Mouse (Mus musculus): ENCODE data around the gene Entpd1. TPM values are rescaled to one million over a fixed set of nuclear protein-coding genes. Genes with fewer than 3 reads are reported as not detected.

Gene Entpd1
- polyA plus RNA-seq, 1 experiment from 2014 or later: 9.1 TPM

DNA sequence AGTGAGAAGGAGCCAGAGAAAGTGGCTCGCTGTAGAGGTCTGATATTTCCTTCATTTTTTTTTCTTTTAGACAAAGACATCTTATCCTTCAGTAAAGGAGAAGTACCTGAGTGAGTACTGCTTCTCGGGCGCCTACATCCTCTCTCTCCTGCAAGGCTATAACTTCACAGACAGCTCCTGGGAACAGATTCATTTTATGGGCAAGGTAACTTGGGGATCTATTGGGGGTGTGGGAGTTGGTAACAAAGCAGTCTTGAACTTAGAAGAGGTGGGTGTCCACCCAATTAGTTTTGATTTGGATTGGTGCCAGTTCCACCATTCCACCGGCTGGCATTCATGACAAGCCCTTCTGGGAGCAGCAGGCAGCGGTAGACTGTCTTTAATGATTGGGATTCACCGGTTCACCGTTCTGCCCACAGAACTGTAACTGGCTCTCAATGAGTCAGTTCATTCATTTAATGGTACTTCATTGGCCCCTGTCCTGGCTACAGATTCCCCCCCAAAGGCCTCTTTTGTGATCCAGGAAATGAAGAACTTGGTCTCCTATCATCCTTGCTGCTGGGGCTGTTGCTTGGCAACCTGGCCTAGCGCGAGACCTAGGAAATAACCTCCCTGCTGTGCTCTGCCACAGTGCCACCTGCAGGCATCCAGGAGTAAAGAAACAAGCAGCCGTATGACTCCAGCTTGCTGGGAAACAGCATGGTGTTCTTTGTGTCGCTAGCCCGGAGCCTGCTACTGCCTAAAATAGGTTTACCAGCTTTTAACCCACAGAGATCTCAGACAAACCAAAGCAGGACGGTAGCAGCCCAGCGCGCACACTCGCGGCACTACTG is 124.7 kb downstream of the Entpd1 start:
- peak overlapping the region; percentile 10; the same call in 1 of the 2 replicates for H3K4me3 ChIP-seq
- peak; percentile 91 for ATAC-seq (ENCODE audit: low FRiP score)
- WGBS: 15% methylated on average over 17 of the region's 17 CpGs
- H3K9ac ChIP-seq: peak overlapping the region; percentile 55
- H3K4me1 ChIP-seq (replicated peaks): peaks cover 11% of the 10 kb centered on the region
- no peaks in the 10 kb centered on the region for H3K27me3 ChIP-seq
- peak overlapping the region; percentile 92 for H3K27ac ChIP-seq
- no peaks in the 10 kb centered on the region for H3K9me3 ChIP-seq
- peaks cover 5% of the 10 kb centered on the region; the same call in 1 of the 2 replicates for H3K36me3 ChIP-seq
- H3K4me2 ChIP-seq: peak overlapping the region; percentile 46

DNA sequence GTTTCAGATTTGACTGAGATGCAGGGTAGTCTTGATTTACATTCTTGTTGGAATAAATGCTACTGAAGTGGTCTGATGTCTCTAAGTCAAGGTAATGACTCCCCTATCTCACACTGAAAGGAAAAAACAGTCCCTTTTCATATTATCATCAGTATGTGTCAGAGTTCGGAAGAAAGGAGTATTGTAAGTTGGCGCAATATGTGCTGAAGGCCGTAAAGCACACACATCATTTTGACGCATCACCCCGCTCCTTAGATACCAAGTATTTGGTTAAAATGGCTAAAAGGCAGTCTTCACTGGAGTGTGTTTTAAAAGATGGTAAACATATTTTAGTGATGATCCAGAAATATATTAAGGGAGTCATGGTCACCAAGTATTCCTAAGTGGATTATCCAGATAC is 125.4 kb downstream of the Entpd1 start:
- ATAC-seq (ENCODE audit: low FRiP score): peak; percentile 37
- H3K4me2 ChIP-seq: peak overlapping the region; percentile 46
- H3K27ac ChIP-seq: peak overlapping the region; percentile 92
- H3K9me3 ChIP-seq: no peaks in the 10 kb centered on the region
- WGBS: 60% methylated on average over 5 of the region's 5 CpGs
- peak overlapping the region; percentile 10; the same call in 1 of the 2 replicates for H3K4me3 ChIP-seq
- H3K4me1 ChIP-seq (replicated peaks): peaks cover 11% of the 10 kb centered on the region
- peaks cover 5% of the 10 kb centered on the region; the same call in 1 of the 2 replicates for H3K36me3 ChIP-seq
- H3K9ac ChIP-seq: peak overlapping the region; percentile 55; the same call in 1 of the 2 replicates
- H3K27me3 ChIP-seq: no peaks in the 10 kb centered on the region

DNA sequence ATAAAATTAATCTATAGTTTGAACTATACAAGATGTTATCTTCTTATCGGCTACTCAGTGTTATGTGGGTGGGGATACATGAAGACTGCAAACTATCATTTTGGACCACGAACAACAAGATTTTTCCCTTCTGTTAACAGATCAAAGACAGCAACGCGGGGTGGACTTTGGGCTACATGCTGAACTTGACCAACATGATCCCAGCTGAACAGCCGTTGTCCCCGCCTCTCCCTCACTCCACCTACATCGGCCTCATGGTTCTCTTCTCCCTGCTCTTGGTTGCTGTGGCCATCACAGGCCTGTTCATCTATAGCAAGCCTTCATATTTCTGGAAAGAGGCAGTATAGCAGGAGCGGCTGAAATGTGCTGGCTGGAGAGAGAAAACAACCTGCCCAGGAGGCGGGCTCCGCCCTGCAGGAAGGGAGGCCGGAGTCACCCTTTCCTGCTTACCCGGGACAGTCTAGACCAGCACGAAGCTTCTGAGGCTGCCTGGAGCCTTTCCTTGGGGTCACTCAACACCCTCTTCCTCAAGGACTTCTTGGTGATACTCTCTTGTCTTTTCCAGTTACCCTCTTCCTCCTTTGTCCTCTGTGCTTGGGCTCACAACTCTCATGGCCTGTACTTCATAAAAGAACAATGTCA is 126.6 kb downstream of the Entpd1 start:
- 92% methylated on average over 13 of the region's 13 CpGs for WGBS
- no peak for ATAC-seq (ENCODE audit: low FRiP score)
- Histone ChIP-seq H3K9me3 (no peaks in the 10 kb centered on the region), H3K27me3 (no peaks in the 10 kb centered on the region), H3K4me2 (no peak overlapping the region), H3K9ac (no peak overlapping the region), H3K27ac (no peak overlapping the region), H3K4me1 (replicated peaks) (peaks cover 11% of the 10 kb centered on the region), H3K36me3 (peaks cover 5% of the 10 kb centered on the region; the same call in 1 of the 2 replicates), H3K4me3 (no peak overlapping the region)

DNA sequence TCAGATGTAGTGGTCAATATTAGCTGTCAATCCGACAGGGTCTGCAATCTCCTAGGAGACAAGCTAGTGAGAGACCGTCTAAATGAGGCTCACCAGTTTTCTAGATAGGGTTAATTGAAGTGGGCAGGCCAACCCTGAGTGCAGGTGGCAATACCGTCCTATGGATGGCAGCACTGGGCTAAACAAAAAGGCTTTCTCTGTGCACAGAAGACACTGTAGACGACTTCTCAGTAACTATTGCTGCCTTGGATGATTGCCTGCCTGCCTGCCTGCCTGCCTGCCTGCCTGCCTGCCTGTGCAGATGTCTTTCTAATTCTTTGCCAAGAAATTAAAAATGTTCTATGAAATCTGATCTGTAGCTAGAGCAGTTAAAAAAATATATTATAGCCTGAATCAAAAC is 134.4 kb downstream of the Entpd1 start:
- Histone ChIP-seq H3K4me3 (no peak overlapping the region), H3K36me3 (no peaks in the 10 kb centered on the region), H3K27me3 (no peaks in the 10 kb centered on the region), H3K9ac (no peak overlapping the region), H3K27ac (no peak overlapping the region), H3K4me2 (no peak overlapping the region), H3K9me3 (no peaks in the 10 kb centered on the region), H3K4me1 (replicated peaks) (no peaks in the 10 kb centered on the region)
- ATAC-seq (ENCODE audit: low FRiP score): no peak
- WGBS: 45% methylated on average over 4 of the region's 4 CpGs

DNA sequence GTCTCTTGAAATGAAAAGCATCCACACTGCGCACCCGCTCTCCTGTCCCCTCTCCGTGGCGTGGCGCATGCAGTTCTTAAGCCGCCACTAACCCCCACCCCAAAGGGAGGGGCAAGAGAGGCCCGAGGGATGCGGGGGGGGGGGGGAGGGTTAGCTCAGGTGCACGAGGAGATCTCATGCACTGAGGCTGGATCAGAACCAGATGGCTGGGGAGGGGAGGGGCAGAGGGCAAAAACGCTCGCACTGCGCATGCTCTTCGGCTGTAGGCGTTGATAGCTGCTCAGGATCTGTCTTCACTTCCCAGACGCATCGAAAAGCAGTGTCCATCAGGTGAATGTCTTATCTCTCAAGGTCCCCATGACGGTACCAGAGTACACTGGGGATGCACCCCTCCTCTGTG is 136.4 kb downstream of the Entpd1 start, which contains the start of gene Cc2d2b:
TSS of gene Cc2d2b (plus strand) at position 195 of the 400 bp plus-strand sequence.
- no peaks in the 10 kb centered on the region for H3K9me3 ChIP-seq
- no peak for ATAC-seq (ENCODE audit: low FRiP score)
- 69% methylated on average over 17 of the region's 17 CpGs for WGBS
- no peak within 1 kb of the TSS for H3K4me2 ChIP-seq
- H3K27me3 ChIP-seq: no peaks in the 10 kb centered on the region
- H3K27ac ChIP-seq: no peak within 1 kb of the TSS
- no peak within 1 kb of the TSS for H3K9ac ChIP-seq
- no peaks in the 10 kb centered on the region for H3K36me3 ChIP-seq
- H3K4me3 ChIP-seq: no peak within 1 kb of the TSS
- no peaks in the 10 kb centered on the region for H3K4me1 ChIP-seq (replicated peaks)

DNA sequence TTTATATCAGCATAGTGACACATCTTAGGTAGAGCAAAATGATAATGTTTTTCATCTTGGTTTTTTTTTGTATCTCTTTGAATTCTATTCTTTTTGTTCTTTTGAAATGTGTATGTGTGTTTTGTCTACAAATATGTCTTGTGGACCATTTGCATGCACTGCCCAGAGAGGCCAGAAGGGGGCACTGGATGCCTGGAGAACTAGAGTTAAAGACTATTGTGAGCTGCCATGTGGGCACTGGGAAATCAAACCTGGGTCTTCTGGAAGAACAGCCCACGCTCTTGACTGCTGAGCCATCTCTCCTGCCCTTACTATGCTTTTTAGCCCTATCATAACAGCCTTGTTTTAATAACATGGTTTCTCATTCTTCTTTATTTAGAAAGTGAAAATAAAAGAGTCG is 142.1 kb downstream of the Entpd1 start:
- Histone ChIP-seq H3K9ac (no peak overlapping the region), H3K27ac (no peak overlapping the region), H3K36me3 (no peaks in the 10 kb centered on the region), H3K27me3 (no peaks in the 10 kb centered on the region), H3K4me1 (replicated peaks) (no peaks in the 10 kb centered on the region), H3K4me3 (no peak overlapping the region), H3K9me3 (no peaks in the 10 kb centered on the region), H3K4me2 (no peak overlapping the region)
- 77% methylated on average over 2 of the region's 2 CpGs for WGBS
- no peak for ATAC-seq (ENCODE audit: low FRiP score)

DNA sequence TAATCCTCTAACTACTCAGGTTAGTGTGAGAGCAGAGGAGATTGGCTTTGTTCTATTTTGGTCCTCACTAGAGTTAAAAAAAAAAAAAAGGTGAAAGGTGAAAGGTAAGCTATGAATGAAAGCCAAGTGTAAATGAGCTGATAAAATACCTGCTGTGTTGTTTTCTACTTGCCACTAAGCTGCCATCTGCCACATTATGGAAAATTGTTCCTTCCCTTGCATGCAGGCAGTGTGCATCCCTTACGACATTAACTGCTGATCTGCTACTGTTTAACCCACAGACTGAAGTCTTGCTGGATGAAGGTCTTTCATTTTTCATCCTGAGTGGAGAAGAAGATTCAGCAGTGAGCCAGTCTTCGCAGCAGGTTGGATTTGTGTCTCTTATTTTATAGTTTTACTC is 147.9 kb downstream of the Entpd1 start:
- Histone ChIP-seq H3K9ac (no peak overlapping the region), H3K4me3 (no peak overlapping the region), H3K9me3 (no peaks in the 10 kb centered on the region), H3K4me2 (no peak overlapping the region), H3K4me1 (replicated peaks) (peaks cover 8% of the 10 kb centered on the region; the same call in 1 of the 2 replicates), H3K27ac (no peak overlapping the region), H3K36me3 (no peaks in the 10 kb centered on the region), H3K27me3 (0 out of 2 replicates have a peak, but pooled peaks cover 5% of the 10 kb centered on the region)
- ATAC-seq (ENCODE audit: low FRiP score): no peak
- 72% methylated on average over 2 of the region's 2 CpGs for WGBS

DNA sequence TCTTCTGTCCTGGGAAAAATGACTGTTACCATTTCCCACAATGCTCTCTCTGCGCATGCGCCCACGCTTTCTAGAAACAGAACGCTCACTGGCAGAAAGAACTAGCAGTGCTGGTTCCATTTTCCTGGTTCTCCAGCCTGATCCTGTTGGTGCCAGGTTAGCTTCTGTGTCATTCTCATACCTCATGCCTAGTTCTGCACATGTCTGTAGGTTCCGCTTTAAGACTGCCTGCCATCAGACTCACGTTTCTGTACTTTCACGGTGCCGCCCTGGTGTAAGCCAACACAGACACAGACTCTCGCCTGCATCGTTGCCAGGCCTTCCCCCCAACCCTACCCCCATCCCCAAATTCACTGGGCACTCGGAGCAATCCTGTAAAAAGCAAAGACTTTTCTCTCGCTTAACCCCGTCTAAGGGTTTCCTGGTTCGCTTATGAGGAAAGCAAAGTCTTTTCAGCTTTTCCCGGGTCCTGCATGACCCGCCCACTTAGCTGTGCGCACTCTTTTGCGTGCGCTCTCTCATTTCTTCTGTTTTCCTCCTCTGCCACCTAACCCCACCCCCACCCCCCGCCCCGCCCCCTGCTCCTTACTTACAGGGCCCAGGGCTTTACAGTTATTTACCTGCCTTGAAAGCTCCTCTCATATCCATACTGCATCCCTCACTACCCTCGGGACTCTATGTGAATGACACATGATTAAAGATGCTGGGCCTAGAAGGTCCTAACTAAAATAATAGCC is 150.0 kb downstream of the Entpd1 start:
- peak overlapping the region; percentile 21 for H3K4me3 ChIP-seq
- H3K36me3 ChIP-seq: no peaks in the 10 kb centered on the region
- H3K27ac ChIP-seq: no peak overlapping the region
- peaks cover 8% of the 10 kb centered on the region; the same call in 1 of the 2 replicates for H3K4me1 ChIP-seq (replicated peaks)
- 39% methylated on average over 22 of the region's 22 CpGs for WGBS
- H3K27me3 ChIP-seq: 0 out of 2 replicates have a peak, but pooled peaks cover 5% of the 10 kb centered on the region
- ATAC-seq (ENCODE audit: low FRiP score): no peak
- H3K9me3 ChIP-seq: no peaks in the 10 kb centered on the region
- peak overlapping the region; percentile 67; the same call in 1 of the 2 replicates for H3K9ac ChIP-seq
- H3K4me2 ChIP-seq: peak overlapping the region; percentile 50

DNA sequence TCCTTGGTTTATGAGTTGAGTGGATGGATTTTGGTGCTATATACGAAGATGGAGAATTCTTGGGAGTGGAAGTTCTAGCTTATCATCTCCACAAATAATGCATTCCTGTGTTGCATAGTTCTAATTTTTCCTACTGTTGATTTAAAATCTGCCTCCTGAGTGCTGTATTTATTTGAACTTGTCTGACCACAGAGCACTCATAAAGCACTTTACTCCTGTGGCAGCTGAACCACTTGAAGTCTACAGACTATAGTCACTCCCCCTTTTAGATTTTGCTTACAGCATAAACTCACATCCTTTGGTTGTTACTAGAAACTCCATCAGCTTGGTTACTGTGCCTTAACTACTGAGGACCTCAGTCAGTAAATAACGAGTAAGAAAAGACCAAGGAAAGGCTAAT is 155.0 kb downstream of the Entpd1 start:
- 89% methylated on average over 2 of the region's 2 CpGs for WGBS
- peaks cover 7% of the 10 kb centered on the region for H3K4me1 ChIP-seq (replicated peaks)
- no peak overlapping the region for H3K4me3 ChIP-seq
- no peak overlapping the region for H3K4me2 ChIP-seq
- no peaks in the 10 kb centered on the region for H3K9me3 ChIP-seq
- no peak overlapping the region for H3K9ac ChIP-seq
- no peak for ATAC-seq (ENCODE audit: low FRiP score)
- H3K27ac ChIP-seq: no peak overlapping the region
- no peaks in the 10 kb centered on the region for H3K27me3 ChIP-seq
- no peaks in the 10 kb centered on the region for H3K36me3 ChIP-seq

DNA sequence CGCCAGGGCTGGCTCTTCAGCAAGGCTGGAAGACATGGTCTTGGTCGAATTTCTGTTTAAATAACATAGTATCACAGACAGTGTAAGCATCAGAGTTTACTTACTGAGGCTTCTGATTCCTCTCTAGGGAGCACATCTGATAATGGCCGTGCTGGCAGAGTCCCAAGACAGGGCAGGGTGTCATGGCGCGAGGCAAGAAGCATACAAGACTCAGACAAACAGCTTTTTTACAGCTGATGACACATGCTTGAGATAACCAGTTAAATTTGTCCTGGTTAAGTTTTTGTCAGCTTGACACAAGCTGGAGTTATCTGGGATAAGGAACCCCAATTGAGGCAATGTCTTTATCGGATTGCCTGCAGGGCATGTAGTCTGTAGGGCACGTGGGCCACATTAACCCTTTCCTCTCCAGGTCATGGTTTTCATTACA is 157.2 kb downstream of the Entpd1 start:
- no peak overlapping the region for H3K27ac ChIP-seq
- whole genome bisulfite sequencing: 44% methylated on average over 7 of the region's 7 CpGs
- no peak overlapping the region for H3K9ac ChIP-seq
- no peak overlapping the region for H3K4me2 ChIP-seq
- H3K4me1 ChIP-seq (replicated peaks): peaks cover 4% of the 10 kb centered on the region
- no peaks in the 10 kb centered on the region for H3K36me3 ChIP-seq
- no peak overlapping the region for H3K4me3 ChIP-seq
- H3K9me3 ChIP-seq: no peaks in the 10 kb centered on the region
- H3K27me3 ChIP-seq: no peaks in the 10 kb centered on the region
- no peak for ATAC-seq (ENCODE audit: low FRiP score)

DNA sequence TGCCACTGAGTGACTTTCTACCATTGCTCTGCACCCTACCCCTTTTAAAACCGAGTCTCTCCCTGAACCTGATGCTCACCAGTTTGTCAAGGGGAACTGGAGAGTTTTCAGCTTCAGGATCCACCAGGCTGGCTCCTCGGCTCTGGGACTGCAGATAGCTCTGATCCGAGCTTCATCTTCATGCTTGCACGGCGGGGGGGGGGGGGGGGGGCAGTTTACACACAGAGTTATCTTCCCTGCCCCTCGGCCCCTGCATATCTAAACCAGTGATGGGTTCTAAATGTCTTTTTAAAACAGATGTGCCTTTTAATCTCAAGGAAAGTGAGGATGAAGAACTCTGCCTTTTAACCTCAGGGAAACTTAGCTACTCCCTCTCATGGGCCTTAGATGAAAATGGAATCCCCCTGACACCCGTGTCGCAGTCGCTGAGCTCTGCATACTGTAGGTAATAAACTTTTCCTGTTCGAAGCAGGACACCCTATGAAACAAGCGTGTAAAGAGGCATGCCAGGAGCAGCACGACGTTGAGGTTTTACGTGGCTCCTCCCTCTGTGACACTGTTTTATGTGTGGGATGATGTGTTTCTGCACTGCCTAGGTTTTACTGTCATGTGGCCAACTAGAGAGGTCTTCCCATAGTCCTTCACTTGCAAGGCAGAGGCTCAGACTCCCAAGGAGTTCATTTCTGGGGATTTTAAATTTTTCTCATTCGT is 176.0 kb downstream of the Entpd1 start:
- Histone ChIP-seq H3K36me3 (no peaks in the 10 kb centered on the region), H3K27ac (no peak overlapping the region), H3K4me2 (no peak overlapping the region), H3K4me3 (no peak overlapping the region), H3K9ac (no peak overlapping the region), H3K9me3 (no peaks in the 10 kb centered on the region), H3K27me3 (no peaks in the 10 kb centered on the region), H3K4me1 (replicated peaks) (no peaks in the 10 kb centered on the region)
- 74% methylated on average over 14 of the region's 15 CpGs for WGBS
- no peak for ATAC-seq (ENCODE audit: low FRiP score)

Data from hindbrain, embryonic 13.5 days (tissue).